Mouse (Mus musculus): ENCODE results near the gene Tfpt. TPM values are rescaled to one million over a fixed set of nuclear protein-coding genes. Genes with fewer than 3 reads are reported as not detected.

Tfpt gene
- polyA plus RNA-seq (2012; rRNA removed), result 27.4 and 59.0 TPM in 2 replicates

DNA sequence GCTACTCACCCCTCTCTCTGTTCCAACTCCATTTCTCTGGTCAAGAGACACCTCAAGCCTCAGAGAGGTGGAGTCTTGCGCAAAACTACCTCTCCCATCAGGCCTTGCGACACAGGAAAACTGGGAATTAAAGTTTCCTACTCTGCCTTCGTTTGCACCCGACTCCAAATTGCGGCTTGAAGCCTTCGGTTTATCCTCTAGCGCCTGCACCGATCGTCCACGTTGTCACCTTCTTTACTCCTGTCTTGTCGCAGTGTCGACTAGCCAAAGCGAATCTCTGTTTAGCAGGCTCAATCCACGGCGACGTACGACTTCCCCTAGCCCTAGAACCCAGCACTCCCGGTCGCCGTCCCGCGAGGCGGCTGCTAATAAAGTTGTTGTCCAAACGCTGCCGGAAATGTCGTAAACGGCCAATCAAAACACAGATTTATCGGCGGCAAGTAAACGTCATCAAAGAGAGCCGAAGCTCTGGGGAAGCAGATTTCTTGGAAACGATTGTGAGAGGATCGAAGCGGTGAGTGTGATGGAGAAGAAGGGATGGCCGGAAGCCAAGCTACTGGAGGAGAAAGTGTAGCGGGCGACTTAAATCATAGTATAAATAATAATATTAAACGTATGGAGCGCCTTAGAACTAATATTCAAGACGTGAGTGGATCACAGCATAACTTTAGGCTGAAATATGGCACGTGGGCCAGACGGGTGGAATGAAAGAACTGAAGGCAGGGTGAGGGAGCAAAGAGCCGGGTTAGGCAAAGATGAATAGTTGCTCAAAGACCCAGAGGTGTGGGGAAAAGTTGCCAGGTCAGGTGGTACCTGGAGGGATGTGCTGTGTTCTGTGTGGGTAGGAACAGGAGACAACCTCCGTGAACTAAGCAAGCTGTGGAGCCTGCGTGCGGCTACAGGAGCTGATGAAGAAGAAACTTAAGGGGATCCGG lies at the start of gene Tfpt, which contains the start of gene Prpf31:
Gene Tfpt, minus strand, starts transcription at position 387 of the 935 bp plus-strand sequence.
Gene Prpf31, plus strand, starts transcription at position 443 of the 935 bp plus-strand sequence.

DNA sequence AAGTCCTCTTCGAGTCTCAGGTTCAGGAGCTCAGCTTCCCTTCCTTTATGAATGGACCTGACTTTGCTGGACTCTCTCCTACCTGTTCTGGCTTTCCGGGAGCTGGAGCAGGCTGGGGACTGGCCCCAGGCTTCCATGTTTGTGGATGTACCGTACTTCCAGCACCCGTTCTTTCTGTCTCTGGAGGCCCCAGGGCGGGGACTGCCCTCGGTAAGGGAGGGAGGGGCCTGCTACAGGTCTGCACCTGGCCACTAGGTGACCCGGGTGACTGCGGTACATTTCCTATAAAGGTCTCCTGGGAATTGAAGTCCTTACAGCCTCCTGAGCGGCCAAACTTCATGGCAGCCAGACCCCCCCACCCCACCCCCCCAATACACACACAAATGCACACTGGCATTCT lies 47.6 kb upstream of the Tfpt start, which contains the start of gene Tmc4:
Gene Tmc4, minus strand, starts transcription at position 212 of the 400 bp plus-strand sequence.

DNA sequence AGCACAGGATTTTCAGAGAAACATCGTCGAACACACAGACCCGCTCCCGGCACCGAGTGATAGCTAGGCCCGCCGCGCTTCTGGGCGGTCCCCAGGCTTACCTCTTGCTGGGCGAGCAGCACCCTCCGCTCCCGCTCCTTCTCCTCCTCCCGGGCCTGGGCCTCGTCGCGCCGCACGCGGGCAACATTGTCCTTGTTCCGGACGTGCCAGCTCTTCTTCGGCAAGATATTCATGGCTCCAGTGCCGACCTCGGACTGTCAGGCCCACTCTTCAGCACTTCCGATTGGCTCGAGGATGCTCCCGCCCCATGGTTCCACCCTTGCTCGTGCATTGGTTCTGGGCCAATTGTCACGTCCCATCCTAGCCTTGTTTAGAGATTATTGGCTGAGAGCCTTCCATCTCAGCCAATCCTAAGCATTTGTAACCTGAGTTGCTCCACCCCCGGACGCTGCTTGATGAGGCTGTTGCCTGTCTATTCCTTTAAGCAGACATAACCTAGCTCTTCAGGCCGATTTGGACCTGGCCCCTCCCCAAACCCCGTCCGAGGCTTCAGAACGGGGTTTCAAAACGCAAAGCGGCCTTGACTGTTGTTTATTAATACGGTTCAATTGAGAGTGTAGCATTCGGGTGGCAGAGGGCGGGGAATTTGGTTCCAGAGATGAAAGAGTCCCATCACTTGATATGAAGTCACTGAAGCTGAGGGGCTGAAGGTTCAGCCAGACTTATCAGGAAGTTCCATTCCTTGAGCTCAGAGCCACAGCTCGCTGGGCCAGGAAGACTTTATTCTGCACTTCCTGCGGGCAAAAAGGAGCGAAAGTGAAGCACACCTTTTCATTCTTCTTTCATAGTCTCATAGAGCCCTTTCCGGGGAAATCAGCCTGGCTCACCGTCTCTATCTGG lies 35.7 kb upstream of the Tfpt start, which contains the start of gene Leng1:
Gene Leng1, minus strand, starts transcription at position 626 of the 900 bp plus-strand sequence.

GRCm38 (mm10) chr7:3644672-3645487 lies 15.2 kb upstream of the Tfpt start, which contains the start of gene Cnot3:
Gene Cnot3 (plus strand): TSS chr7:3645268.

GRCm38 (mm10) chr7:3617242-3617995 lies 12.3 kb downstream of the Tfpt start, which contains the start of gene Ndufa3:
Gene Ndufa3 (plus strand): TSS chr7:3617373.

GRCm38 (mm10) chr7:3616057-3616388 lies 13.7 kb downstream of the Tfpt start, which contains the start of gene Oscar:
Gene Oscar (minus strand): TSS chr7:3616157.

Other genes starting within 250 kb of the Tfpt start
- 6.6 and 8.6 TPM in 2 replicates for gene Cacng8, start 239.2 kb downstream of the Tfpt start, polyA plus RNA-seq (2012; rRNA removed)
- 0.41 and 1.1 TPM in 2 replicates for gene Cacng6, start 205.7 kb downstream of the Tfpt start, polyA plus RNA-seq (2012; rRNA removed)
- 0.11 TPM in 1 of 2 replicates, not detected in the other for gene Tarm1, start 127.3 kb downstream of the Tfpt start, polyA plus RNA-seq (2012; rRNA removed)
- 0.72 and 0.78 TPM in 2 replicates for gene Oscar, start 13.8 kb downstream of the Tfpt start, polyA plus RNA-seq (2012; rRNA removed)
- 170 and 221 TPM in 2 replicates for gene Ndufa3, start 12.6 kb downstream of the Tfpt start, polyA plus RNA-seq (2012; rRNA removed)
- gene Prpf31, start 56 bp upstream of the Tfpt start, polyA plus RNA-seq (2012; rRNA removed), result 109 and 130 TPM in 2 replicates
- 93.2 and 93.8 TPM in 2 replicates for gene Cnot3, start 15.3 kb upstream of the Tfpt start, polyA plus RNA-seq (2012; rRNA removed)
- gene Leng1, start 35.9 kb upstream of the Tfpt start, polyA plus RNA-seq (2012; rRNA removed), result 9.6 and 14.9 TPM in 2 replicates
- gene Tmc4, start 47.6 kb upstream of the Tfpt start, polyA plus RNA-seq (2012; rRNA removed), result 11.1 and 12.2 TPM in 2 replicates
- 145 and 171 TPM in 2 replicates for gene Tsen34, start 62.9 kb upstream of the Tfpt start, polyA plus RNA-seq (2012; rRNA removed)
- gene Mboat7, start 63.6 kb upstream of the Tfpt start, polyA plus RNA-seq (2012; rRNA removed), result 27.2 and 42.3 TPM in 2 replicates
- 3,019 and 3,270 TPM in 2 replicates for gene Rps9, start 74.1 kb upstream of the Tfpt start, polyA plus RNA-seq (2012; rRNA removed)
- gene Pirb, start 90.5 kb upstream of the Tfpt start, polyA plus RNA-seq (2012; rRNA removed), result 0.20 and 0.22 TPM in 2 replicates
- not detected in 2 replicates for gene Gm15448, start 195.8 kb upstream of the Tfpt start, polyA plus RNA-seq (2012; rRNA removed)
- gene Pira2, start 215.1 kb upstream of the Tfpt start, polyA plus RNA-seq (2012; rRNA removed), result 0.01 and 0.02 TPM in 2 replicates